Mouse (Mus musculus) adrenal gland, adult 2 months (tissue): ENCODE data around the gene Ift122. TPM values are rescaled to one million over a fixed set of nuclear protein-coding genes. Genes with fewer than 3 reads are reported as not detected.

ENCODE experiments used
- DNase-seq: peaks from one replicate; pipeline ENCODE4 v3.0.0; 2021
- polyA plus RNA-seq: library from polyadenylated mRNA; depleted of rRNA; stranded (reverse); fragments of >200 nt; gene quantifications from 2 replicates; pipeline ENCODE4 v1.2.3, GENCODE M21; 2012
- total RNA-seq, 2 experiments: library from RNA; stranded (reverse); gene quantifications; 2 replicates each; pipeline ENCODE4 v1.2.3; 2021

The Ift122 gene
- total and polyA plus RNA-seq, 3 experiments: 16.1 to 17.6 (median 16.5) TPM

GRCm38 (mm10) chr6:115926416-115926815 lies 73.1 kb downstream of the Ift122 start:
- DNase-seq: no peak

GRCm38 (mm10) chr6:115927292-115928242 lies 74.3 kb downstream of the Ift122 start:
- DNase-seq: no peak

- no peak for DNase-seq
These were observed 76.7 kb downstream of the Ift122 start for GRCm38 (mm10) chr6:115930018-115930417.

- DNase-seq: no peak
These were observed 78.4 kb downstream of the Ift122 start, which contains the start of gene Rho for GRCm38 (mm10) chr6:115931639-115932038. Gene Rho (plus strand): TSS chr6:115931748.

- DNase-seq: peak; percentile 89
These were observed 79.1 kb downstream of the Ift122 start for GRCm38 (mm10) chr6:115932391-115932790.

GRCm38 (mm10) chr6:115935544-115935943 lies 82.3 kb downstream of the Ift122 start:
- no peak for DNase-seq

- DNase-seq: no peak
These were observed 84.7 kb downstream of the Ift122 start for GRCm38 (mm10) chr6:115938011-115938410.

- DNase-seq: no peak
These were observed 85.5 kb downstream of the Ift122 start for GRCm38 (mm10) chr6:115938798-115939197.

- no peak for DNase-seq
These were observed 87.3 kb downstream of the Ift122 start for GRCm38 (mm10) chr6:115940603-115941002.

GRCm38 (mm10) chr6:115941128-115941527 lies 87.9 kb downstream of the Ift122 start:
- DNase-seq: no peak

GRCm38 (mm10) chr6:115943498-115944427 lies 90.5 kb downstream of the Ift122 start:
- peak; percentile 68 for DNase-seq

GRCm38 (mm10) chr6:115944638-115945037 lies 91.4 kb downstream of the Ift122 start, which contains the start of gene H1foo:
Gene H1foo (plus strand): TSS chr6:115944938.
- DNase-seq: no peak

GRCm38 (mm10) chr6:115945633-115946032 lies 92.4 kb downstream of the Ift122 start:
- DNase-seq: no peak

GRCm38 (mm10) chr6:115946389-115946788 lies 93.1 kb downstream of the Ift122 start:
- DNase-seq: peak; percentile 63

GRCm38 (mm10) chr6:115954506-115955074 lies 101.3 kb downstream of the Ift122 start:
- DNase-seq: no peak

GRCm38 (mm10) chr6:115955169-115955568 lies 101.9 kb downstream of the Ift122 start:
- DNase-seq: no peak

- DNase-seq: peak; percentile 25
These were observed 102.4 kb downstream of the Ift122 start for GRCm38 (mm10) chr6:115955664-115956063.

- no peak for DNase-seq
These were observed 103.2 kb downstream of the Ift122 start for GRCm38 (mm10) chr6:115956418-115956921.

- peak; percentile 65 for DNase-seq
These were observed 103.8 kb downstream of the Ift122 start for GRCm38 (mm10) chr6:115956922-115957601.

GRCm38 (mm10) chr6:115957681-115958080 lies 104.4 kb downstream of the Ift122 start:
- DNase-seq: peak; percentile 79

- DNase-seq: no peak
These were observed 105.2 kb downstream of the Ift122 start for GRCm38 (mm10) chr6:115958445-115958844.
